Mouse (Mus musculus) lung, postnatal 25 days (tissue): ENCODE results near the gene Prss58.

ENCODE experiments used
- DNase-seq: peaks from one replicate; pipeline ENCODE4 v3.0.0; 2022; ENCODE audit warnings: low spot score

Prss58 gene

DNA sequence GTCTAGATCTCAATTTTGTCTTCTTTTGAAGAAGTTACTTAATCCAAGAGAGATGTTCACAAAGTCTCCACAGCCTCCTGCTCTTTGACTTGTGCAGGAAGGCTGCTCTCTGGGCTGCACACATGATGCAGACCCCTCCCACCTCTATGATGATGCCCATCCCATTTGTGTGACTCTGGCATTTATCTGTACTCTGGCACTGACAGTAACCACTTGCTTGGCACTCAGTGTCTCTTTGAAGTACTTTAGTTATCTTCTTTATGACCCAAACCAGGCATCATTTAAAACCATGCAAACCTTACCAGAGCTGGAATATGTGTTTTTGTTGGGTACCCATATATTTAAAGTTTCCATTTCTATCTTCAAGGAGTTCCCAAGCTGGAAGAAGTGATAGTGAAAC lies at the start of gene Prss58:
Prss58 (minus strand) TSS at position 101 of the 400 bp plus-strand sequence.
- no peak for DNase-seq

DNA sequence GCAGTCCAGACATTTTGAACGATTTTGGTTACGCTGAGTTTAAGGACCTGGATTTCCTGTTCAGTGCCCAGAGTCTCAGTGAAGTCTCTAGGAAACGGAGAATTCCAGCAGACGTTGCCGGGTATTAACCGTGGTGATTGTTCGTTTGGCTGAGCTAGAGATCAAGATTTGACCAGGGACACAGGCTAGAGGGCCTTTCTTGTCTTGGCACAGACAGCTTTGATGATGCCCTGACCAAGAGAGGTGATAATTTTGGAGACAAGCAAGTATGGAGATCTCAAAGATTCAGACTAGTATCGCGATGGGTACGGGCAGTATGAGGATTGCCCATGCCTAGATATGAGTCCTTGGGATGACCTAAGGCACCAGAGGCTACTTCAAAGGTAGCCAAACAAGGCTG lies 40.3 kb upstream of the Prss58 start, which contains the start of gene 1700074P13Rik:
1700074P13Rik (minus strand) TSS at position 101 of the 400 bp plus-strand sequence.
- DNase-seq, result no peak

- no peak for DNase-seq
Measured at GRCm38 (mm10) chr6:40919954-40920353, 19.8 kb upstream of the Prss58 start.

DNA sequence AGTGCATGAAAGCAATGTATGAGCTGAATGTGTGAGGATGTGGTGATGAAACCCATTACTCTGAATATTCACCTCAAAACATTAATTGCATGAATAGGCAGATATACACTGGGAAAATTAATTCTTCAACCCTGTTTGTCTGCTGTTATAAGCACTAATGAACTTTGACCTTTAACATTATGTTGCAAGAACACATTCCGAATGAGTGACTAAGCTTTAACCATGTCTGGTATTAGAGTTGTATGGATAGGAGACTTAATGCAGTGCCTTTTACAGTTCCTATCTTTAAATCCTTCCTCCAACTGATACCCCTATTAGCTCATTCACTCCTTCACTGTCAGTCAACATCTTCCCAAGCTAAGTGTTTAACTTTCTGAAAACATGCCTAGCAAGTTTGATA lies 5.5 kb downstream of the Prss58 start:
- no peak for DNase-seq

- peak; percentile 4 for DNase-seq
Measured at GRCm38 (mm10) chr6:40893577-40893976, 6.6 kb downstream of the Prss58 start.

- DNase-seq, result no peak
Measured at GRCm38 (mm10) chr6:40891754-40892153, 8.4 kb downstream of the Prss58 start.

DNA sequence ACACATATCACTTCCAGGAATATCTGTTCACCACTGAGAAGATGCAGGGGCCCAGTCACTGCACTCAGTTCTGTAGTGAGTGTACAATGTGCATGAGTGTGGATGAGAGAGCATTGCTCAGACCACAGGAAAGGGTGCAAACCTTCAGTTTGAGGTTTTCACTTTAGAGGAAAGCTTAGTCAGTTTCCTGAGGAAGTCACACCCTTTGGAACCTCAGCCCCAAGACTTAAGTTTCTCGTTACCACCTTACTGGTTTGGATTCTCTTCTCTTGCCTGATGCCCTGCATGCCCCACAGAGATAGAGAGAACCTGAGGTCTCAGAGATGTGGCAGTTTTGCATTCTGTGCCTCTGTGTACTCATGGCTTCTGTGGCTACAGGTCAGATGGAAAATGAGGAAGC lies 9.2 kb downstream of the Prss58 start:
- peak; percentile 7 for DNase-seq

DNA sequence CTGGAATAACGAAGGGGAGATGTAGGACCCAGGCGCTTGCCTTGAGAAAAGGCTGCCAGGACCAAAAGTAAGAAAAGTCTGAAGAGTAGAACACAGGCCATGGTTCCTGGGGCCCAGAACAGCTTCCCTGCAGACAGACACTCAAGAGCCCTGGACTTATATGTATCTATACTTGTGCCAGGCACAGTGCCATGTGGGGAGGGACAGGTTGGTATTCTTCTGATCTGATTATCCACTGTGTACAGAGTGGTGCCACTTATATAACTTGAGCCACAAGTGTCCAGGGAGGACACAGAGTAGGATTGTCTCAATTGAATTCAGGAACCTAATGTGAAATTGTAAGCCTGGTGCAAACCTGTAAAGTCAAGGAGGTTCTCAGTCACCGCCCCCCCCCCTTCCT lies 12.8 kb downstream of the Prss58 start, which contains the start of gene Moxd2:
Moxd2 (minus strand) TSS at position 101 of the 400 bp plus-strand sequence.
- DNase-seq, result no peak

DNA sequence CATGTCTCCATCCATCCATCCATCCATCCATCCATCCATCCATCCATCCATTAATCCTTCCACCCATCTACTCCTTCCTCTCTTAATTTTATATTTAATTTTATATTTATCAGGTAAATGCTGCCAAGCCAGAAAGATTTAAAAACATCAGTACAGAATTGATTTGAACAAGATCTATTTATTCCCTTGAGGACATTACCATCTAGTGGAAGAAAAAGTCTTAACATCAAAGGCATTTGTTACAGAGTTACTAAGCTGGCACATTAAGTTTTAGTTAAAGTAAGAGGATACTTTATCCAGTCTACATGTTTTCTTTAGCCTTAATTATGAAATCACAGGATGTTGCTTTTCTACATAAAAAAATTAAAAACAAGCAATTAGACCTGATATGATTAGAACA lies 54.9 kb downstream of the Prss58 start:
- DNase-seq, result no peak
